Mouse (Mus musculus) kidney, adult 8-10 months (tissue): Measurements from ENCODE around the gene Cacng1.
A peak's percentile ranks its signal among the peaks of the same experiment; 100 is the strongest.

ENCODE experiments used
- DNase-seq, 2 experiments: peaks; one replicate each; pipeline ENCODE4 v3.0.0; 2022

The Cacng1 gene

DNA sequence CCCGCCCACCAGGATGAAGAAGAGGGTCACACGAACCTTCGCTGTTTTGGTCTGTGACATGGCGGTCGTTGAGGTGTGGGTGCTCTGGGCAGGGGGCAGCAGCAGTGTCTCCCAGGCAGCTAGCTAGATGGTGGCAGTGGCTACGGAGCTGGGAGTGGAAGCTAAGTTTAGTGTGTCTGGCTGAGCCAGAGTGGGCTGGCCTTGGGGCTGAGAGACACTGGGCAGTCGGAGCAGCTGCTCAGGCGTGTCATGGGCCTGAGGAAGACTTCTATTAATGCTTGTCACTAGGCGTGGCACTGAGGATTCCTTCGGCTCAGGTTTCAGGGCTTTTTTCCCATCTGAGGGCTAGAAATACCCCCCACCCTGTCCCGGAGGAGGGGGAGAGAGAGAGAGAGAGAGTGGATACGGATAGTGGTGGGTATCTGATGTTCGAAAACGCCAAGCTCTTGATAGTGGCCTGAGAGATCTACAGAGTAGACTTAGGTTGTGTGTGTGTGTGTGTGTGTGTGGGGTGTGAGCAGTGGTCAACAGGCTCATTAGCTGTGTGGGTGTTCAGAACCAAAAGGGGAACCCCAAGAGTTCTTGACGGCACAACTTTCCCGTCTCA lies at the start of gene Cacng1:
Cacng1 (minus strand) TSS at position 191 of the 607 bp plus-strand sequence.
- no peak for DNase-seq

DNA sequence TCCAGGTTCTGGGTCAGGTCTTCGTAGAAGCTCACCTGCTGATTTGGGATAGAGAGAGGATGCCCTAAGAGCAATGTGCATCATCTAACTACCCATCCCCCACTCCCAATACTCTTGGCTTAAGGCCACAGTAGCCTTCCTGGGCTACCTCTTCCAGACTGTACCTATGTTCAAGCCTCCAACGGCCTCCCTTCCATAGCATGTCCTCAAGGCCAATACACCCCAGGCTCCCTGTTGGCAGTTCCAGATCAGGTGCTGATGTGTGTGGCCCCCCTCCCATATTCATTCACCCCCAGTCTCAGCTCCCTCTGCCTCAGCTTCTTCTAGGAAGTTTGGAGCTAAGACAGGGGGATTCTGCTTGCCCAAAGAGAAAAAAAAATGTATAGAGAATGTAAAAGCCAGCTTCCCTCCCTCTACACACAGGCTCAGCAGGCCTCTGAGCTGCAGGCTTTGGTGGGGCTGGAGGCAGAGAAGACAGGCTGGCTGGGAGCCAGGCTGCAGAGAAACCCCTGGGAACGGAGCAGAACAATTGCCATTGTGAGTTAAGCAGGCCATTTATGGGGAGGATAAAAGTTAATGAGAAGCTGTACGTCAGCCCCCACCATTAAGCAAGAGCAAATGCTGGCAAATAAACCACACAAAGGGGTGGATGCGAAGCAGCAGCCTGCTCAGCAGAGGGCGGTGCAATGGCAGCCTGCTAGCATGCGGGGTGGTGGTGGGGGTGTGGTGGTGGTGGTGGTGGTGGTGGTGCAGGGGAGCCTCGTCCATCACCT lies 46.6 kb upstream of the Cacng1 start:
- no peak for DNase-seq

DNA sequence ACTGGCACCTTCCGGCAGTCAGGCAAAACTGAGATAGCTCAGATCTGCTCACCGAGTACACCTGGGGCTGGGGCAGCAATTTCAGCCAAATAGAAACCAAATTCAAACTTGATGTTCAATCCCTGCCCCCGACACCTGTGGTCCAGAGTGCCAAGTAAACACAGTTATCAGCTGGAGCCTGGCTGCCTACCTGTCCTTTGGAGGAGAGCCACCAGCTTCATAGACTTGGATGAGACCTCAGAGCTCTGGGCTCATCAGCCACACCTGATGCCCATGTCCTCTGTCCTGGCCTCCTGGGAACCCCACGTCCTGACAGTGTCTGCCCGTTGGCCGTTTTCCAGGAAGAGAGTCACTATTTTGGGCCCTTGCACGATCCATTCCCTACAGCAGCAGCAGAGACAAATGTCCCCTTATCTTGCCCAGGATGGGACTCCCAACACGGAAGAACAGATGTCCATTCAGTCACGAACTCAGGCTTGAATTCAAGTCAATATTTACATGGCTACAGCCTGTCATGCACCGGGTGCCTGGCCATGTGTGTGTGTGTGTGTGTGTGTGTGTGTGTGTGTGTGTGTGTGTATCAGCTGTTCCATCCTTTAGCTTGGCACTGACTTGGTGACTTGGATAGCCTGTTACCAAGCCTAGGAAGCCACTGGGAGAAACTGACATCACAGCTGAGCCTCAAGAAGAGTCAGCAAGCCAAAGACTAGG lies 45.6 kb upstream of the Cacng1 start:
- DNase-seq, result no peak

DNA sequence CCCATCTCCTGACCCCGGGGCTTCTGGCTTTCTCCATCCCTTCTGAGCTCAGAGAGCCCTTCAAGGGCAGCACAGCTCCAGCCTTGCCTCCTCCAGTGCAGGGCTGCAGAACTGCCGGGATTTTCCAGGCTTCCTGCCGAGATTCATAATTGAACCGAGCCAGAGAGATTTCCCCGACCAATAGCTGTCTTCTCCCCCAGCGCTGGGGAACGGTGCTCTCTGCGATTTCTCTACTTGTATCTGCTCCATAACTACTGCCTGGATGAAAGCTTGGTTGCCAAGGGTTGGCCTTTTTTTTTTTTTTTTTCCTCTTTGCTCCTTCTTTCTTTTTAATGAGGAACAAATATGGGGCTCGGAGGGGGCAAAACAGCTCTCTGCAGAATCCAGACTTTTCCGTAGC lies 43.7 kb upstream of the Cacng1 start:
- DNase-seq, result no peak

DNA sequence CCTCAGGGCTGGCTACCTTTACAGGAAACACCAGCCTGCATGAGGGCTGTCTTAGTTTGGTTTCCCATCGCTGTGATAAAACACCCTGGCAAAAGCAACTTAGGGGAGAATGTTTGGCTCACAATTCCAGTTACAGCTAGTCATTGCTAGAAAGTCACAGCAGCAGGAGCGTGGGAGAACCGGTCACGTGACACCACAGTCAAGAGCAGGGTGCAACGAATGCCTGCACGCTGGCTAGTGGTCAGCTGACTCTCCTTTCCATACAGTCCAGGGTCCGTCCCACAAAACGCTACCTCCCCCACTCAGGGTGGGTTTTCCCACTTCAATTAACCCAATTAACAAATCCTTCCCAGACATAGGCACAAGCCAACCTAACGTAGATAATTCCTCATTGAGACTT lies 43.2 kb upstream of the Cacng1 start:
- DNase-seq, result no peak

DNA sequence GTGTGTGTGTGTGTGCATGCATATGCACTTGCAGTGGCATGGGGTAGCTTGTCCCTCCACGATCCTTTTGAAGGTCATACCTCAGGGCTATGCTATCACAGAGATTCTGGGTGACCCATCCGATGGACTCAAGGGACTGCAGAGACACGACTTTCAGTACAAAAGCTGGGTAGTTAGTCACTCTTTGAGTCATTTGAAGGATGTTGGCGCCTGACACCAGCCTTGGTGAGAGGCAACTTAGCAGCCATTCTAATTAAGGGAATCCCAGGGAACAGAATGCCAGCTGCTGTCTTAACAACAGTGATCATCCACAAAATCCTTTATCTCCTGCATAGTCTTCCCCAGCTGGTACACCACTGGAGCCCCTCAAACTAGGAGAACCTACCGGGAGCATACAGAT lies 32.8 kb upstream of the Cacng1 start:
- DNase-seq, result no peak

DNA sequence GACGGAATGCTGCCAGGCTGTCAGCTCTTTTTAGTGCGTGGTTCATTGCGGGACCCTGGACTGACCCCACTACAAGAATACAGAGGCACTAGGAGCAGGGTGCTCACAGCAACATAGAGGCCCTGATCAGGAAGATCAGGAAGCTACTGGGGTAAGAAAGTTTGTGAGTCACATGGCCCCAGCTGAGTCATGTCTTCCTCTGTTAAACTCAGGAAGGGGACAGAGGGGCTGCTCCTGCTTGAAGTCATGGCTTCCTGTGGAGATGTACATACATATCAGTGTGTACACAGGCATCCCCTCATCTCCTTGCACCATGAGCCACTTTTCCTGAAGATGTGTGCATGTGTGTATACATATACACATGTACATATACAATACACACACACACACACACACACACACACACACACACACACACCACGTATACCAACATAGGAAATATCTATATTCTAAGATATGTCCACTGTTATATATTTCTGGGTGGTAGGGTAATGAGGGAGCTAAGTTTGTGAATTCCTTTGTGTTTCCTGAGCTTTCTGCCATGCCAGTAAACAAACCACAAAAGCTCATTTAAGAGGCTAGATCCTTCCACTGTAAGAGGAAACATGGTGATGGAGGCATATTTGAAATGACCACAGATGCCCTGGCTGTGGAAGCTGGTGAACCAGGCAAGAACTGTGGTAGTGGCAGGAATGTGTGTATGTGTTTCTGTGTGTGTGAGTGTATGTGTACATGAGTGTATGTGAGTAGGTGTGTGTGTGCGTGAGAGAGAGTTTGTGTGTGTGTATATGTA lies 32.1 kb upstream of the Cacng1 start:
- no peak for DNase-seq

DNA sequence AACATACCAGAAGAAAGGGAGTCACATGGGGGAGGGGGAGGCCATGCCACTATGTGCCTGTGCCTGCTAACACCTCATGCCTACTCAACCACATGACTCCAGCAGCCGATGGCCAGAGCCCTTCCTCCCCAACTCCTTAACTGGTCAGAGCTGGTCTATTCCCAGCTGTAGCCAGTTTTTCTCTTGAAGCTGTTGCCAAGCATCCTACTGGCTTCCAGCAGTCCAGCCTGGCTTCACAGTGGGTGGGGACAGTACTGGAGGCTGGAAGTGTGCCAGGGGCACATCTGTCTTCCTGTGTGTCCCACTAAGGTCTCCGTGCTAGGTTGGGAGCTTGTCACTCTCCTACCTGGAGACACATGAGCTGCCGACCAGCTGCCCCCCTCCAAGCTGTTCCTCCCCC lies 26.8 kb upstream of the Cacng1 start:
- peak; percentile 11 for DNase-seq

DNA sequence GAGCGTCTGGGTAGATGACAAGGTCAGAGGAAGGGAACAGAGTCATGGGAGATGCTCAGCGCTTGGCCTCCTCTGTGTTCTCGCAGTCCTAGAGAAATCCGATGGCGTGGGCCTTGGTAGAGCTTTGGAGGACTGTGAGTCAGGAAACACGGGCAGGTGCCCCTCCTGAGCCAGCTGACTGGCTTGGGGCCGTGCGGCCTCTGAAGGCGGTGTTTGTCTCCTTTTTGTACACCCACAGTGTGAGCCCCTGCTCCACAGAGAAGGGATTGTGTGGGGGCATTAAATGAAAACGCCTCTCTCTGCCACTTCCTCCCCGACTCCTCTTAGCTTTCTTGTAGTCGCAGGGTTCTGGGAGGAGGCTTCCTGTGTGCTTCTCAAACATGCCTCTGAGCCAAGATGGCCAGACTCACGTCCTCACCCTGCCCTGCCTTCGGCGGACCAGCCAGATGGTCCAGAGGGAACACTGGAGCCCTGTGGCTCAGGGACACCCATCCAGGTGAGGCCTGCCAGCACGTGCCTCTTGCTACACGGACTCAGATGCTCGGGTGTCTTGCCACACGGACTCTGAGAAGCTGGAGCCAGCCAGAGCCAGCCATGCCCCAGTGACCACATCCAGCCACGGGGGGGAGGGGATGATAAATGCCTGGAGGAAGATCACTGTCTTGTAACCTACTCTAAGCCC lies 22.2 kb upstream of the Cacng1 start:
- no peak for DNase-seq

DNA sequence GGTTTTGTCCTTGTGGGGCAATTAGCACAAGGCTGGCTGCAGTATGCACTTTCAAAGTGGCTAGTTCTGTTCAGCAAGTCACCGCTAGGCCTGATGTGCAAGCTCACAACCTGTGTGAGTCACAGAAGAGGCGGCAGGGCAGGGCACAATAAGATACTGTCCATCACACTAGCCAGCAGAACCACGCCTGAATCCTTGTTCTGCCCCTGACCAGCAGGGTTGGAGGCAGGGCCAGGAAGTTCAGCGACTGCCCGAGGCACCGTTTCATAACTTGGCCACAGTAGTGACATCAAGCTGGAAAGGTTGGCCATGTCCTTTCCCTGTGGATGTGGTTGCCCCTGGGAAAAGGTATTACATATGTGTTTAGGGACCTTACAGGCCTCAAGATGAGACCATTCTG lies 21.6 kb upstream of the Cacng1 start:
- DNase-seq, result no peak

DNA sequence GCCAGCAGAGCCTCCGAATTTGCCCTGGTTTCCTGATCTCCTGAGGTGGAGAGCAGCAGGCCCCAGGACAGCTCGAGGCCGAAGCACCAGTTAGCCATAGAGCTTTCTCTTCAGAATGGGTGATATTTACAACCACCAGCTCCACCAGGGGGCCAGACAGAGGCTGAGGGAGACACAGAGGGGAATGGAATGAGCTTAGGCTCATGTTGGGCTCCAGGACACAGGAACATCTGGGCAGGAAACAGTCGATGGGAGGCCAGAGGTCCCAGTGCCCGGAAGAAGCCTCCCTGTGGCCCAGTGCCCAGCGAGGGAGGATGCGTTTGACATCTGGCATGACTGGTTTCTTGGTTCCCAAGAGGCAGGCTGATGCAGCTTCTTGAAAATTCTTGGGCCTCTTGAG lies 17.8 kb upstream of the Cacng1 start:
- DNase-seq, result peak; percentile 21 to 34

DNA sequence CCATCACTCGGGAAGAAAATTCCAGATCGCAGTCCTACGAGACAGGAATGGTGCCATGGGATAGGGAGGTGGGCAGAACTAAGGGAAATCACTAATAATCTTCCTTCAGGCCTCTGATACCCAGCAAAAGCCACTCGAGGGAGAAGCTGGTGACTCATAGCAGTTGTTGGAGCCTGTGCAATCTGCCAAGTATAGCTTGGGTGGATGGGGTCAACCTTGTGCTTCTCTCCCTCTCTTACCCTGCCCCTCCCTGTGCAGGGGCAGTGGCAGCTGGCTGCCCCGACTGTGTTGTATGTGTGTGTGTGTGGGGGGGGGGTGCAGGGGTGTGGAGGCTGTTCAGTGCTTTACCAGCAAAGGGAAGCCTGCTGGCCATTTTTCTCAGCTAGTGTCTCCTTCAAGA lies 15.2 kb upstream of the Cacng1 start:
- no peak for DNase-seq

DNA sequence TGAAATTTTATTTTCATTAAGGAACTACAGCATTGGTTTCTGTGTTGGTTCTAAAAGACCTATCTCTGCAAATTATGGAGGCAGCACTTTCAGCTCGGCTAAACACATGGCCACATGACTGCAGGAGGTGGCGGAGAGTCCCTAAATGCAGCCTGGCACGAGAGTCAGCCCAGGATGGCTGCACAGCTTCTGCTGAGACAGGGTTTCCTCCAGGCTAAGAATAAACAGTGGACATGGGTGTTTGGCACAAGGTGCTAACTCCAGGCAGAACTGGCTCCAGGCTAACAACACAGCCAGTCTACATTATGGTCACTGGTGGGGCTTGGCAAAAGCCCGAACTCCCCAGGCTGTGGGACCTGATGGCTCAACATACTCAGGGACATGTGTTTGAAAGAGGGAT lies 14.6 kb upstream of the Cacng1 start:
- DNase-seq, result peak; percentile 9 to 15

DNA sequence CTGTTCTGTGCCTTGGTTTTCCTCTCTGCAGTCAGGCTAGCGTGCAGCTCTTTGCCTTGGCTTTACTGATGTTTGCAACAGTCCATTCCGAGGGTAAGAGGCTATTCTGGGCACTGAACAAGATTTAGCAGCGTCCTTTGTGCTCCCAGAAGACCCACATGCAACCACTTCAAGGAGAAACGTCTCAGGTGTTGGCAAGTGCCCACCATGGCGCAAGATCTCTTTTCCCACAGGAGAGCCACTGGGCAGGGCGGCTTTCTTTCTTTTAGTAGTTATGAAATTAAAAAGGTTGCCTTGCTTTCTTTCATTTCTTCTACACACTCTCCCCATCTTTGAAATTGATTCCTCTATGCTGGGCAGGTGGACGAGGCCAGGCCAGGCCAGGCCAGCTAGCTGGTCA lies 12.8 kb upstream of the Cacng1 start:
- DNase-seq, result no peak

DNA sequence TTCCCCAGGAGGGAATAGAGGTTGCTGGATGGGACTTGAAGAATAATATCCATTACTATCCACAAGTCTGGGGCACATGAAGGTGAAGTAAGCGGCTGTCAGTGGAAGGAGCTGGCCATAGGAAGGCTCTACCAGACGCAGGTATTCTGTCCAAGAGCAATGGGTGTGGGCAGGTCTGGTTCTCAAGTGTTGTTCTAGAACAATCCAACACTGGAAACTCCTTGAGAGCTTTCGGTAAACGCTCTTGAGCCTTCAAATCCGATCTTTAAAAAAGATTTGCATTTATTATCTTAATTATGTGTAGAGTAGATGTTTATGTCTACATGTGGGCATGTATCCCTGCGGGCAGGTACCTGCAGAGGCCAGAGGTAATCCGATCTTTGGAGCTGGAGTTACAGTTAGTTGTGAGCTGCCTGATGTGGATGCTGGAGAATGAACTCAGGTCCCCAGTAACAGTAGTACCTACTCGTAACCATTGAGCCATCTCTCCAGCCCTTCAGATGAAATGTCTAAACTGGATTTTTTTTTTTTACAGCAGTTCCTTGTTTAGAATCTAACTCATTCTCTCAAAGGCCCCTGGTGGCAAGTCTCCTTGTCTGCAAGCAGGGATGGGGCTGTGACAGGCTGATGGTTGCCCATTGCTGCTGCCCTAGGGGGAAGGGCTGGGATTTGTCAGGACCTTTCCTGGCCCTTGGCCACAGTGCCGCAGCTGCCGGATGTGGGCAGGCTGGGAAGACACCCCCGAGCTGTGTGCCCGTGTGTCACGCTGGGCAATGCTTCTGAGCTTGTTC lies 11.9 kb upstream of the Cacng1 start:
- DNase-seq, result no peak

DNA sequence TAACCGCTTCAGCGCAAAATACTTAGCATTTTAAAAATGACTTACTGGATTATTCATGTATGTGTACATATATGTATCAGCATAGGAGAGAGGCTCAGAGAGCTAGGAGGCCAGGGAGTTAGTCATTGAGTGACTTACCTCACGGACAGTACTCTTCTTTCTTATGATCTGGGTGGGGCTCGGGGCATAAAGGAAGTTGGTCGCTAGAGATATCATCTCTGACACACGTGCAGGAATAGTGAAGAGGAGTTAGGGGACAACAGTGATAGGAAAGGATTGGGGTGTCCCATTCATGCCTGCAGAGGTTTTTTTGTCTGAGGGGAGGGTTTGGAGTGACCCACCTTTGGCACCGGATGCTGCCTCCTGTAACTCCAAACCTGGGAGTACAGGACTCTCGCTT lies 8.3 kb upstream of the Cacng1 start:
- DNase-seq, result no peak

DNA sequence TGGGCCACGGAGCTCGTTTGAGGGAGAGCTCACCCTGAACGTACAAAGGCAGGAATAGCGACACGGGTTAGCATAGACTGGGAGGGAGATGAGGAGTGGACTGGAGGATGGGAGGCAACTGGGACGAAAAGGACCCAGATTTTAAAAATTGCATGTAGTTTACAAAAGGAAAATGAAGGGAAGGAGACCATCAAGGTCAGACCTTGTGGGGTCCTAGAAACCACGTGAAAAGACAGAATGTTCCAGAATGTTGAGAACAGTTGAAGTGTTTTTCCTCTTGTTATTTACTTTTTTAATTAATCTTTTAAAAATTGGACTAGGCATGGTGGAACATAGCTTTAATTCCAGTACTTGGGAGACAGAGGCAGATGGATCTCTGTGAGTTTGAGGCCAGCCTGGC lies 4.7 kb upstream of the Cacng1 start:
- DNase-seq, result no peak

DNA sequence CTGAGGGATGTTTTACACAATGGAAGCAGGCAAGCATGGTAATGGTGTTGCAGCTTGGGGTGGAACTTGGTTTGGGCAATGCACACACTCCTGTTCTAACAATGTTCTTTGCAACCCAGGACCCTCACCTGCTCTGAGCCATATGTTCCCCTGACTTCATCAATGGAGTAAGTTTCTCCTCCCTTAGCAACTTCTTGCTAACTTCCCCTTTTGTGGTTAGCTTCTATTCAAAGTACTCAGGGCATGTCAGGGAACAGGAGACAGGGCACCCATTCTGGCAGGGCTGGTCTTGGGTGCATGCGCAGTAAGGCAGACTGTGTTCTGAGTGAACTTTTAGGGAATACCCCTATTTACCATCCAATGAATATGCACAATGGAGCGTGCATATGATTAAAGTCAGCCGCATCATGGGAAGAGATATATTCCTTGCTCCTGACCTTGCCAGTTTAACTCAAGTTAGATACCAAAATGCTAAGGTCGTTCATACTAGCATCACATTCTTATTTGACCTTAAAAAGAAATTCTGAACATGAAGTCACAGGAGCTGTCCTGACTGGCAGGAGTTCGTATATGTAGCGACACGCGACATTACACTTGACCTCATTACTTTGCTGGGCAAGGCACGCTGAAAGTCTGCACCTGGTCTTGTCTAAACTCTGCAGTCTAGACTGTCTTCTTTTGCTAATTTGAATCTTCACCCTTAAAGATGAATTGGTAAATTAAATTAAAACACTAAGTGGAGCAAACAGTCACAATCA lies 4.1 kb upstream of the Cacng1 start:
- no peak for DNase-seq

DNA sequence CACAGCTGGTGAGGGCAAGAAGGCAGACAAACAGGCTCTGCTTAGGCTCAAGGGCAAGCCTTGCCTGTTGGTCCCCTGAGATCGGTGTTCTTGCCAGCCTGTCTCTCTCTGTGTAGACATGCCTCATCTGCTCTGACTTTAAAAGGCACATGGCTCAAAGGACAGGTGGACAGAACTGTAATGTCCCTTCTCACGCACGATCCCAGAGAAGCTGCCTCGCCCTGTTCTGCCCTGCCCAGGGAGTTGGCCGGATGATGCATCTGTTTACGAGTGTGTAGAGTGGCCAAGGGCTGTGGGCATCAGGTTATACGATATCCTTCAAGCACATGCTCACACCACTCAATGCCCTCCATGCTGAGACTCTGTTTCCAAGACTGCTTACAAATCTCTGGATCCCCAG lies 2.0 kb downstream of the Cacng1 start:
- no peak for DNase-seq

DNA sequence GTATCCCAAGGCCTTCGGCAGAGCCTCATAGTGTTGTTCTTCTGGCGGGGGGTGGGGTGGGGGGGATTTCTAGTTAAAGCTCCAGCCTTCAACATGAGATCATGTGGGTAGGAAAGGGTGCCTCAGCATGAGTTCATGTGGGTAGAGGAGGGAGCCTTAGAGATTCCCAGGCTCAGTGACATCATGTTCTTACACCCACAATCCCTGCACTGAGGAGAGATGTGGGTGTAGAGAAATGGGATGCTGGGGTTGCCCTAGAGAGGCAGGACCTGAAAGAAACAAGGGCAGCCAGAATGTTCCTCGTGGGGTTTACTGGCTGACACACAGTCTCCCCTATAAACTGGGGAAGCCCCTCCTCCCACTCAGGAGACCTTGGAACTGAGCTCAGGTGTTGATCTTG lies 5.9 kb downstream of the Cacng1 start:
- DNase-seq, result no peak
